Mouse (Mus musculus): ENCODE measurements around the gene Usp43. TPM values are rescaled to one million over a fixed set of nuclear protein-coding genes. Genes with fewer than 3 reads are reported as not detected.

Usp43 gene
- polyA plus RNA-seq, 1 experiment from 2014 or later, result 0.62 TPM

DNA sequence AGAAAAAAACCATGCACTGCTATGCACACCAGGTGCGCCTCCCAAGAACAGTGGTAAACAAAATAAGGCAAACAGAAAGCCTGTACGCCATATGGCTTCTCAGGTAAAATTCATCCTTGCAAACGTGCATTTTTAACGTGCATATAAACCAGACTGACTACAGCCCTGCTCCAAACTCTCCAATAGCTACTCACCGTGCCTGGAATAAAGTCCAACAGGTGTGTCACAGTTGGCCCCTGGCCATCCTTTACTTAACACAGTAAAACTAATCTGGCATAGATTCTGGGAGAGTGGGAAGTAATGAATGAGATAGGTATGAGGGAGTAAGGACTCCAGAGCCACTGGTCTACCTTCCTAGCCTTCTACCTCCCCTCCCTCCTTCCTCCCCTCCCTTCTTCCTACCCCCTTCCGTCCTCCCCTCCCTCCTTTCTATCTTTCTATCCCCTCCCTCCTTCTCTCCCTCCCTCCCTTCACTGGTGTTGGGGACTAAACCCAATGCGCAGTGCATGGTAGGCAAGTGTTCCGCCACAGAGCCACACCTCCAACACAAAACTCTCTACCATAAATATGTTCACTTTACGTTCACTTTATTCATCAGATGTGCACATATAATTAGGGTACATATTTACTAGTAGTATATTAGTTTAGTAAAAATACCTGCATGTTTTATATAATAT is 56.3 kb downstream of the Usp43 start:
- Histone ChIP-seq H3K27me3 (ENCODE audit: low read depth, poor library complexity, severe bottlenecking) (no peaks in the 10 kb centered on the region), H3K4me3 (no peak overlapping the region), H3K27ac (replicated peaks) (no peak overlapping the region), H3K9me3 (replicated peaks) (no peaks in the 10 kb centered on the region), H3K36me3 (no peaks in the 10 kb centered on the region), H3K4me1 (peaks cover 12% of the 10 kb centered on the region)
- 91% methylated on average over 9 of the region's 9 CpGs for WGBS
- no peak for DNase-seq (ENCODE audit: low spot score)

DNA sequence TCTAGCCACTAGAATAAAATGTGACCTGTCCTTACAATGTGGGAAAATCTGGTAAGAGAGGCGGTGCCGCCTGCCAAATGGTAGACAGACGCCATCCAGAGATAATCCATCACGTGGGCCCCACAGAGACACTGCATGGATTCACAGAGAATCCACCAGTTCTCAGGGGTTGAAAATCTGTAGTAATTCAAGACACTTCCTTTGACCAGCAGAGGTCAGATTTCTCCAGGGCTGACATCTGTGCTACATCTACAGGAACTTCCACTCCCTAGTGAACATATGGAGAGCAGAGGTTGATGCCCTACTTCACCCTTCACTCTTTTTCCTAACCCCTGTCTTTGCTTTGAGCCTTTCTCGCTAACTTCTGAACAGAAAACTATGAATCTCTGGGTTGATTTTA is 56.9 kb downstream of the Usp43 start:
- Histone ChIP-seq H3K27me3 (ENCODE audit: low read depth, poor library complexity, severe bottlenecking) (no peaks in the 10 kb centered on the region), H3K4me3 (no peak overlapping the region), H3K9me3 (replicated peaks) (no peaks in the 10 kb centered on the region), H3K4me1 (peaks cover 17% of the 10 kb centered on the region), H3K36me3 (no peaks in the 10 kb centered on the region), H3K27ac (replicated peaks) (no peak overlapping the region)
- no peak for DNase-seq (ENCODE audit: low spot score)
- 76% methylated on average over 5 of the region's 5 CpGs for WGBS

DNA sequence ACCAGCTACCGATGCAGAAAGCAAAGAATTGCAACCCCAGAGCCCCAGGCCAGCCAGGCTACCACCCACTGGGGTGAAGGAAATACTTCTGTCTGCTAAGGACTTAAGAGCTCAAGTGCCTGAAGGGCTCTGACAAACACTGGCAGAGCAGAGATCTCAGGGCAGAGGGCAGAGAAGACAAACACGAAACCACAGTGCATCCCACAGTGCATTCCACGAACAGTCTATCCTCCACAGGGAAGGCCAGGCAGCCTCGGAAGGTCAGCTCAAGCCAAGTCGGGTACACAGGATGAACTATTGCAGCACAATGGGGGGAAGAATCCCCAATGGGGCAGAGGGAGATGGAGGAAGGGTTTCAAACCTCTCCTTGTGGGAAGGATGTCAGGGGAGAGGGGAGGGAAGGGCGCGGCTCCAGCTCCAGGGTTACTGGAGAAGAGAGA is 60.5 kb downstream of the Usp43 start:
- Histone ChIP-seq H3K36me3 (no peaks in the 10 kb centered on the region), H3K9me3 (replicated peaks) (no peaks in the 10 kb centered on the region), H3K27ac (replicated peaks) (peak overlapping the region; percentile 64), H3K4me3 (no peak overlapping the region), H3K27me3 (ENCODE audit: low read depth, poor library complexity, severe bottlenecking) (no peaks in the 10 kb centered on the region), H3K4me1 (peaks cover 17% of the 10 kb centered on the region)
- 7% methylated on average over 7 of the region's 7 CpGs for WGBS
- peak; percentile 40 for DNase-seq (ENCODE audit: low spot score)

DNA sequence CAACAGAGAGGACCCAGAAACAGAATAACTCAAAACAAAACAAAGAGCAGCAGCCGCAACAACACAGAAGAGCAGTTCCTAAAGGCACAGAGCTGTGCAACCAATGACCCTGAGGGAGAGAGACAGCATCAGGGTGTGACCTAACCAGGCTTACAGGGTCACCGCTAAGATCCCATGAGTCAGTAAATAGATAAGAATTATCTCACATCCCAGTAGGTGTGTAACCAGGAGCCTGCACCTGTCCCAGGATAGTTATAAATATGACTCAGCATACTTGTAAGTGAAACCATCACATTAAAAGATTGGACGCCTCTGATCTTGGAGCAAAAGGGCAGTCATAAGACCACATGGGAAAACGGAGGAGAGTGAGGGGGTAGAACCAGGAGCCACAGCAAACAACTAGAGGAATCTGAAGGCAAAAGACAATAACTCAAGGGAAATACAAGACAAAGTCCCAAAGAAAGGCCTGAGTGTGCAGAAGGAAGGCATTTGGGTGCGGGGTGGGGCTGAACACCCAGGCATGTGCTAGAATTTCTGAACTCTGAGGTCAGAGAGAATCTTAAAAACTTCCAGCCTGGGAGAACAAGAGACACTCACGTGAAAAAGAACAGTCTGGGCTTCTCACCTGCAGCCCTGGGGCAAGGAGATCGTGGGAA is 61.1 kb downstream of the Usp43 start:
- no peak overlapping the region for H3K4me3 ChIP-seq
- peaks cover 17% of the 10 kb centered on the region for H3K4me1 ChIP-seq
- 48% methylated on average over 7 of the region's 7 CpGs for WGBS
- DNase-seq (ENCODE audit: low spot score), result no peak
- peak overlapping the region; percentile 64; the same call in 1 of the 2 replicates for H3K27ac ChIP-seq (replicated peaks)
- no peaks in the 10 kb centered on the region for H3K9me3 ChIP-seq (replicated peaks)
- no peaks in the 10 kb centered on the region for H3K27me3 ChIP-seq (ENCODE audit: low read depth, poor library complexity, severe bottlenecking)
- H3K36me3 ChIP-seq, result no peaks in the 10 kb centered on the region

DNA sequence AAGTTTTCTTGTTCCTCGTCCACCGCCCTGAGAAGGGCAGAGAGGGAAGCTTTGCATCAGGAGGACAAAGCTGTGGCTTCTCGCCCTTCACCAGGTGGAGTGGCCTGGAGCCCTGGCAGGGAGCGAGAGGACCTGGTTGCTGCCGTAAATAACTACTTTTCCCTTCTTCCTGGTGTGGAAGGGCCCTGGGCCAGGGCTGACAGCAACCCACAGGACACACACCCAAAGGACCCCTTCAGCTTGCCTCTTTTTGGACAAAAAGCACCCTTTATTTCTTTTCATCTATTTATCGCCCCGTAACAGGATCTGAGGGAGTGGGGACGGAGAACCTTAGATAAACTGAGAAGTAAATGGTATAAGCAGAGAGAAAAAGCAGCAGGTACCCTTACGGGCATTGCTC is 63.4 kb downstream of the Usp43 start:
- no peak overlapping the region for H3K4me3 ChIP-seq
- 87% methylated on average over 9 of the region's 9 CpGs for WGBS
- no peaks in the 10 kb centered on the region for H3K27me3 ChIP-seq (ENCODE audit: low read depth, poor library complexity, severe bottlenecking)
- peaks cover 17% of the 10 kb centered on the region for H3K4me1 ChIP-seq
- H3K27ac ChIP-seq (replicated peaks), result no peak overlapping the region
- DNase-seq (ENCODE audit: low spot score), result no peak
- H3K9me3 ChIP-seq (replicated peaks), result no peaks in the 10 kb centered on the region
- no peaks in the 10 kb centered on the region for H3K36me3 ChIP-seq

DNA sequence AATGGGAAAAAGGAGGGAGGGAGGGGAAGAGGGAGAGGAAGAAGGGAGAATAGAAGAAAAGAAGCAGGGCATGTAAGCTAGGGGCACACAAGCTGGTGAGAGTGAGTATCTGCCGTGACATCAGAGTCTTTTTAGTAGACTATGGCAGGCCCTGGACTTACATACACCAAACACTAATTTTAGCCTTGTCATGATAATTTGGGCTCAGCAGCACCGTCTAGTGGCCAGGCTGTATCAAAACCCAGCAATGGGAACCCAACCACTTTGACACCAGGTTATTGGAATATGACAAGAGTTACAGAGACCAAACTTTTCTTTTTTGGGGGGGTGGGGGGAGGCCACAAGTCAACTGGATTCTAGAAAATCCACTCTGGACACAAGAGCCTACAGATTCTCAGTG is 66.9 kb downstream of the Usp43 start:
- Histone ChIP-seq H3K4me1 (no peaks in the 10 kb centered on the region), H3K4me3 (no peak overlapping the region), H3K9me3 (replicated peaks) (no peaks in the 10 kb centered on the region), H3K27me3 (ENCODE audit: low read depth, poor library complexity, severe bottlenecking) (no peaks in the 10 kb centered on the region), H3K27ac (replicated peaks) (no peak overlapping the region), H3K36me3 (no peaks in the 10 kb centered on the region)
- DNase-seq (ENCODE audit: low spot score), result no peak
- 37% methylated on average over 2 of the region's 2 CpGs for WGBS

DNA sequence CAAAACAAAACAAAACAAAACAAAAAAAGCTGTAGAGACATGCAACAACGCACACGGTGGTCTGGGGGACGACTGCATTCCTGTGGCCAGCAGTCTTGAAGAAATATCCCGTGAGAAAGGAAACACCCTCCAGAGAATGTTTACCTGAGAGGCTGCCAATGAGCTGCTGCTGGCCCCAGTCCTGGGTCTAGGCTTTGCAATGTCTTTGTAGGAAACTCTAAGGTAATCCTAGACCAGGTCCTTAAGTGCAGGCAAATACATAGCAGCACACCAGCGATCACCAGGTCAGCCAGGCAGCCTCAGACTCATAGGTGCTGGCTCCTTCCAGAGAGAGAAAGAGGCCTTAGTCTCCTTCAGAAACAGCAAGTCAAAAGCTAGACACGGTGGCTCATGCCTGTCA is 68.0 kb downstream of the Usp43 start:
- H3K4me1 ChIP-seq, result no peaks in the 10 kb centered on the region
- no peaks in the 10 kb centered on the region for H3K9me3 ChIP-seq (replicated peaks)
- H3K27ac ChIP-seq (replicated peaks), result no peak overlapping the region
- DNase-seq (ENCODE audit: low spot score), result no peak
- no peaks in the 10 kb centered on the region for H3K27me3 ChIP-seq (ENCODE audit: low read depth, poor library complexity, severe bottlenecking)
- H3K36me3 ChIP-seq, result no peaks in the 10 kb centered on the region
- H3K4me3 ChIP-seq, result no peak overlapping the region
- WGBS, result 61% methylated on average over 6 of the region's 6 CpGs

DNA sequence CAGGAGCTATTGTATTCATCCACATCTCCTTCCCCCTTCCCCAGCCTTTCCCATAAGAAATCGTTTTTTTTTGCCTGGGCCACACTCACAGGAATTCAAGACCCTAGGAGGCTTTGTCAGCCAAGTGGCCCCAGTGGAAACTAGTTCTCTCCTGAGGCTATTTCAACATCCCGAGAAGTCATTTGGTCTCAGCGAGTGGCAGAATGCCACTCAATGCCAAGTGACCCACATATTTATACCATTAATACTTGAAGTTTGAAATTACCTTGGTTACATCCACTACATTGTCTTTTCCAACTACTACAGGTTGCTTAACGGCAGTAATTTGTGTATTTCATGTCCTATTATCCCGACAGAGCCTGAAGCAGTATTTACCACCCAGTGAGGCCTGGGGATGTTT is 70.2 kb downstream of the Usp43 start:
- 70% methylated on average over 5 of the region's 5 CpGs for WGBS
- no peak for DNase-seq (ENCODE audit: low spot score)
- Histone ChIP-seq H3K27ac (replicated peaks) (no peak overlapping the region), H3K27me3 (ENCODE audit: low read depth, poor library complexity, severe bottlenecking) (no peaks in the 10 kb centered on the region), H3K36me3 (no peaks in the 10 kb centered on the region), H3K4me3 (no peak overlapping the region), H3K9me3 (replicated peaks) (no peaks in the 10 kb centered on the region), H3K4me1 (no peaks in the 10 kb centered on the region)

DNA sequence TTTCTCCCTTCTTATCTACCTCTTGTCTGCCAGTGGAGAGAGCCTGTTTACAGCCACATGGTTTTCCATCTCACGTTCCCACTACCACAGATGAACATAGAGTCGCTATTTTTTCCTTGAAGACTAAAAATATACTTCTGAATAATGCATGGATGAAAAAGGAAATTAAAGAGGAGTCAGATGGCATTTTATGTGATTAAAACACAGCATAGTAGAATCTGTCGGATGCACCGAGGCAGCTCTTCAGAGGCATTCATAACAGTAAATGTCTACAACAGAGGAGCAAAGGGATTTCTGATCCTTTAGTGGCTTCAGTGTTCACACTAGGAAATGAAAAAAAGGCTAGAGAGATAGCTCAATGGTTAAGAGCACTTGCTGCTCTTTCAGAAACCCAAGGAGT is 76.8 kb downstream of the Usp43 start:
- no peaks in the 10 kb centered on the region for H3K9me3 ChIP-seq (replicated peaks)
- no peaks in the 10 kb centered on the region for H3K27me3 ChIP-seq (ENCODE audit: low read depth, poor library complexity, severe bottlenecking)
- no peak overlapping the region for H3K4me3 ChIP-seq
- H3K4me1 ChIP-seq, result no peaks in the 10 kb centered on the region
- H3K36me3 ChIP-seq, result no peaks in the 10 kb centered on the region
- no peak for DNase-seq (ENCODE audit: low spot score)
- no peak overlapping the region for H3K27ac ChIP-seq (replicated peaks)
- 90% methylated on average over 4 of the region's 4 CpGs for WGBS

DNA sequence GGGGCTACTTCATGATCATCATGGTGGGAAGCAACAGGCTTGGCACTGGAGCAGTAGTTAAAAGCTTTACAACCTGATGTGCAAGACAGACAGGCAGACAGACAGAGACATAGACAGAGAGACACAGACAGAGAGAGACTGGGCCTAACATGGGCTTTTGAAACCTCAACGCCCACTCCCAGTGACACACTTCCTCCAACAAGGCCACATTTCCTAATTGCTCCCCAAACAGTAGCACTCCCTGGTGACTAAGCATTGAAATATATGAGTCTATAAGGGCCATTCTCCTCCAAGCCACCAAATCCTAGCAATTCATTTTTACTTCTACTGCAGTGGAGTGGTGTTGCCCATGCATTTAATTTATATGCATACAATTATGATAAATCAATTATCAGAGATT is 82.1 kb downstream of the Usp43 start:
- Histone ChIP-seq H3K36me3 (no peaks in the 10 kb centered on the region), H3K27ac (replicated peaks) (no peak overlapping the region), H3K9me3 (replicated peaks) (no peaks in the 10 kb centered on the region), H3K4me3 (no peak overlapping the region), H3K27me3 (ENCODE audit: low read depth, poor library complexity, severe bottlenecking) (no peaks in the 10 kb centered on the region), H3K4me1 (no peaks in the 10 kb centered on the region)
- WGBS, result 72% methylated on average over 1 of the region's 1 CpGs
- DNase-seq (ENCODE audit: low spot score), result no peak

DNA sequence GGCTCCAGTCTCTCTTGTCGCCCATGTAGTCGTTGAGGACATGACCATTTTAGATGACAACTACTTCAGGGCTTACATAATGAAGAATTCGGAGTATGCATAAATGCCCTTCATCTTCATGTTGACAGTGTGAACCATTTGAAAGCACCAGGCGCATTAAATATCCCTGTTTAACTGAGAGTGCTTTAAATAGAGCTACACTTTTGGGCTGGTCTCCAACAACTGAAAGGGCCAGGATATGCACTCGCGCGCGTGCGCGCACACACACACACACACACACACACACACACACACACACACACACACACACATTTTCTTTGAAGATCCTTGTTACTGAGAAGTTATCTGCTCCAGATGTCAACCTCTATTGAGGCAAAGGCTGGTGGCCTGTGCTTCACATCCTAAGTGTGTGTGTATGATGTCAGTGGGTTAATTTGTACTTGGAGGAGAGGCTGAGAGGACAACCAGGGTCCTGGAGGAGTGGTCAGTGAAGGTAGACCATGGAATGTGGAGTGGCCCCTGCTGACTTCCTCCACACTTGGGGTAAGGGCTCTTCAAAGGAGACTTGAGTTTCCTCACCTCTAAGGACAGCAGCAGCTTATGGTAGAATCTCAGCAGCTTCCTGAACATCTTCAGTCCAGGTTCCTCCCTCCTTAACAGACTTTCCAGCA is 86.4 kb downstream of the Usp43 start:
- 95% methylated on average over 10 of the region's 10 CpGs for WGBS
- H3K9me3 ChIP-seq (replicated peaks), result no peaks in the 10 kb centered on the region
- no peaks in the 10 kb centered on the region for H3K4me1 ChIP-seq
- DNase-seq (ENCODE audit: low spot score), result no peak
- no peaks in the 10 kb centered on the region for H3K36me3 ChIP-seq
- H3K27ac ChIP-seq (replicated peaks), result no peak overlapping the region
- H3K27me3 ChIP-seq (ENCODE audit: low read depth, poor library complexity, severe bottlenecking), result no peaks in the 10 kb centered on the region
- H3K4me3 ChIP-seq, result no peak overlapping the region

DNA sequence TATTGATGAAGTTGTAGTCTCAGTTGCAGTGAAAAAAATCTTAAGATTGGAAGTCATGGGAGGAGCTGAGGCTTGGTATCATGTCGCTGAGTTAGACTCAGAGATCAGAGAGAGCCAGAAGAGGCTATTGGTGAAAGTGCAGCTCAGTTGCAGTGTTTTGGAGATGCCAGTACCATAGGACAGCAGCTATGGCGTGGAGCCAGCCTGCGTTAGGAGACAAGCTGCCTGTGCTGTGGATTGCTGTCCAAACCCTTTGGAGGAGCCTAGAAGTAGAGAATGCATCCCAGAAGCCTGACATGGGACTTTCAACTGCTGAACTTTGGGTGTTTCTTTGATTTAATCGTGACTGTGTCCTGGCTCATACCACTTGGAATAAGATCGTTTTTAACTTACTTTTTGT is 90.1 kb downstream of the Usp43 start:
- no peak for DNase-seq (ENCODE audit: low spot score)
- WGBS, result 80% methylated on average over 5 of the region's 5 CpGs

DNA sequence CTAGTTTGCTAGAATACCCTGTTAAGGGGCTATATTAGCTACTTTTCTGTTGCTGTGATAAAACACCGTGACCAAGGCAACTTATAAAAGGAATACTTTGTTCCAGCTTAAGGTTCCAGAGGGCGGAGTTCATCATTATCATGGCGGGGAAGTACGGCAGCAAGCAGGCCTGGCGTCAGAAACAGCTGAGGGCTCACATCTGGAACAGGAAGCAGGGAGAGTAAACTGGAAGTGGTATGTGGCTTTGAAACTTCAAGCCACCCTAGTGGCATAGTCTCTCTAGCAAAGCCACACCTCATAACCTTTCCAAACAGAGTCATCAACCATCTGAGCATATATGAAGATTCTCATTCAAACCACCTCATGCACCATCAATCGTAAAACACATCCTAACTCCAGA is 92.4 kb downstream of the Usp43 start:
- 84% methylated on average over 6 of the region's 6 CpGs for WGBS

More for the DNA sequence above, 90.1 kb downstream of the Usp43 start:
- Histone ChIP-seq H3K27ac (replicated peaks) (no peak overlapping the region), H3K36me3 (no peaks in the 10 kb centered on the region), H3K4me1 (no peaks in the 10 kb centered on the region), H3K27me3 (ENCODE audit: low read depth, poor library complexity, severe bottlenecking) (no peaks in the 10 kb centered on the region), H3K9me3 (replicated peaks) (no peaks in the 10 kb centered on the region), H3K4me3 (no peak overlapping the region)

More for the DNA sequence above, 92.4 kb downstream of the Usp43 start:
- DNase-seq (ENCODE audit: low spot score), result no peak
- no peaks in the 10 kb centered on the region for H3K36me3 ChIP-seq
- H3K27ac ChIP-seq (replicated peaks), result no peak overlapping the region
- H3K9me3 ChIP-seq (replicated peaks), result no peaks in the 10 kb centered on the region
- no peak overlapping the region for H3K4me3 ChIP-seq
- no peaks in the 10 kb centered on the region for H3K27me3 ChIP-seq (ENCODE audit: low read depth, poor library complexity, severe bottlenecking)
- H3K4me1 ChIP-seq, result no peaks in the 10 kb centered on the region
